Mouse (Mus musculus) hindbrain, embryonic 11.5 days (tissue): ENCODE data around the gene Grb2. TPM values are rescaled to one million over a fixed set of nuclear protein-coding genes. Genes with fewer than 3 reads are reported as not detected.

Experiments
- ATAC-seq: fragments of 200-750 bp; cut with Nextera tagmentation; 2 replicates; pipeline ENCODE4 v1.8.0; 2017; ENCODE audit warnings: mild to moderate bottlenecking, moderate TSS enrichment, moderate library complexity; ENCODE audit not compliant: low FRiP score
- DNase-seq: peaks from one replicate; pipeline ENCODE4 v3.0.0-alpha.2; 2015; ENCODE audit warnings: low spot score
- H3K27ac ChIP-seq: fragments of 300-500 bp; sonication (generic); 2 replicates; pipeline ENCODE4 v1.5.1; 2014; ENCODE audit warnings: mild to moderate bottlenecking, low read depth, low read length
- H3K27me3 ChIP-seq: fragments of 300-500 bp; sonication (generic); 2 replicates; pipeline ENCODE4 v1.6.1; 2014; ENCODE audit warnings: mild to moderate bottlenecking, low read length, moderate library complexity, mixed read lengths; ENCODE audit not compliant: control insufficient read depth, insufficient read depth
- H3K36me3 ChIP-seq: fragments of 300-500 bp; sonication (generic); 2 replicates; pipeline ENCODE4 v1.6.1; 2014; ENCODE audit warnings: mild to moderate bottlenecking, low read length, moderate library complexity, mixed read lengths; ENCODE audit not compliant: control insufficient read depth, insufficient read depth
- H3K4me1 ChIP-seq: fragments of 300-500 bp; sonication (generic); replicated peaks from 2 replicates; pipeline ENCODE4 v1.6.1; 2014; ENCODE audit warnings: low read length, mixed read lengths; ENCODE audit not compliant: control insufficient read depth, insufficient read depth
- H3K4me2 ChIP-seq: fragments of 300-500 bp; sonication (generic); replicated peaks from 2 replicates; pipeline ENCODE4 v1.6.1; 2014; ENCODE audit warnings: mild to moderate bottlenecking, low read depth, low read length
- H3K4me3 ChIP-seq: fragments of 300-500 bp; sonication (generic); 2 replicates; pipeline ENCODE4 v1.5.1; 2014; ENCODE audit warnings: low read depth, low read length
- H3K9ac ChIP-seq: fragments of 300-500 bp; sonication (generic); 2 replicates; pipeline ENCODE4 v1.6.1; 2014; ENCODE audit warnings: low read depth, low read length
- H3K9me3 ChIP-seq: fragments of 300-500 bp; sonication (generic); 2 replicates; pipeline ENCODE4 v1.6.1; 2016; ENCODE audit warnings: low read length; ENCODE audit not compliant: control insufficient read depth
- WGBS: fragments of 180-500 bp; shearing (Covaris S2); extraction: QIAGEN DNeasy Blood & Tissue Kit; methylation state at CpG from one replicate; pipeline ENCODE4 v1.1.7; 2014; 5-methylcytosine and 5-hydroxymethylcytosine counted together
- polyA plus RNA-seq: library from polyadenylated mRNA; unstranded; fragments of >200 nt; fragmentation: Nextera tagmentation; extraction: Ambion mirVana; gene quantifications from 2 replicates; pipeline ENCODE4 v1.2.1, GENCODE M21; 2014

Gene Grb2
- polyA plus RNA-seq, 1 experiment from 2014 or later, result 79.2 TPM

GRCm38 (mm10) chr11:115685954-115686353, 22.4 kb downstream of the Grb2 start:
- DNase-seq, result no peak
- Histone ChIP-seq H3K9ac (no peak overlapping the region), H3K9me3 (no peaks in the 10 kb centered on the region), H3K4me2 (no peak overlapping the region), H3K27me3 (no peaks in the 10 kb centered on the region), H3K27ac (no peak overlapping the region), H3K4me3 (no peak overlapping the region), H3K4me1 (no peaks in the 10 kb centered on the region), H3K36me3 (no peaks in the 10 kb centered on the region)
- no peak for ATAC-seq
- WGBS, result 89% methylated on average over 7 of the region's 7 CpGs

GRCm38 (mm10) chr11:115684877-115685276, 23.5 kb downstream of the Grb2 start:
- H3K27me3 ChIP-seq, result no peaks in the 10 kb centered on the region
- ATAC-seq (no peak), DNase-seq (no peak)
- H3K9me3 ChIP-seq, result no peaks in the 10 kb centered on the region
- no peak overlapping the region for H3K9ac ChIP-seq
- no peak overlapping the region for H3K4me3 ChIP-seq
- H3K36me3 ChIP-seq, result no peaks in the 10 kb centered on the region
- no peak overlapping the region for H3K27ac ChIP-seq
- WGBS, result 99% methylated on average over 6 of the region's 6 CpGs
- H3K4me1 ChIP-seq, result no peaks in the 10 kb centered on the region
- H3K4me2 ChIP-seq, result no peak overlapping the region

- ATAC-seq, result no peak
- Histone ChIP-seq H3K9ac (no peak overlapping the region), H3K27me3 (no peaks in the 10 kb centered on the region)
Observed at GRCm38 (mm10) chr11:115683326-115683725, 25.1 kb downstream of the Grb2 start.

GRCm38 (mm10) chr11:115682411-115682810, 26.0 kb downstream of the Grb2 start:
- 97% methylated on average over 3 of the region's 3 CpGs for WGBS

More at GRCm38 (mm10) chr11:115683326-115683725, 25.1 kb downstream of the Grb2 start:
- Histone ChIP-seq H3K4me2 (no peak overlapping the region), H3K36me3 (0 out of 2 replicates have a peak, but pooled peaks cover 4% of the 10 kb centered on the region), H3K4me3 (no peak overlapping the region), H3K27ac (no peak overlapping the region), H3K4me1 (no peaks in the 10 kb centered on the region), H3K9me3 (no peaks in the 10 kb centered on the region)
- no peak for DNase-seq
- 96% methylated on average over 5 of the region's 5 CpGs for WGBS

GRCm38 (mm10) chr11:115679554-115680238, 28.7 kb downstream of the Grb2 start:
- WGBS, result 97% methylated on average over 9 of the region's 9 CpGs
- Histone ChIP-seq H3K9ac (no peak overlapping the region), H3K4me1 (no peaks in the 10 kb centered on the region), H3K27ac (no peak overlapping the region), H3K9me3 (no peaks in the 10 kb centered on the region), H3K36me3 (0 out of 2 replicates have a peak, but pooled peaks cover 4% of the 10 kb centered on the region), H3K27me3 (no peaks in the 10 kb centered on the region), H3K4me3 (no peak overlapping the region), H3K4me2 (no peak overlapping the region)
- no peak for DNase-seq
- no peak for ATAC-seq

More at GRCm38 (mm10) chr11:115682411-115682810, 26.0 kb downstream of the Grb2 start:
- no peak overlapping the region for H3K9ac ChIP-seq
- no peaks in the 10 kb centered on the region for H3K9me3 ChIP-seq
- no peak overlapping the region for H3K27ac ChIP-seq
- DNase-seq (no peak), ATAC-seq (no peak)
- H3K4me2 ChIP-seq, result no peak overlapping the region
- 0 out of 2 replicates have a peak, but pooled peaks cover 4% of the 10 kb centered on the region for H3K36me3 ChIP-seq
- no peak overlapping the region for H3K4me3 ChIP-seq
- no peaks in the 10 kb centered on the region for H3K27me3 ChIP-seq
- no peaks in the 10 kb centered on the region for H3K4me1 ChIP-seq

GRCm38 (mm10) chr11:115678861-115679260, 29.5 kb downstream of the Grb2 start:
- Histone ChIP-seq H3K4me1 (no peaks in the 10 kb centered on the region), H3K4me3 (no peak overlapping the region), H3K36me3 (0 out of 2 replicates have a peak, but pooled peaks cover 4% of the 10 kb centered on the region), H3K27ac (no peak overlapping the region), H3K9ac (no peak overlapping the region), H3K27me3 (no peaks in the 10 kb centered on the region), H3K4me2 (no peak overlapping the region), H3K9me3 (no peaks in the 10 kb centered on the region)
- 96% methylated on average over 6 of the region's 6 CpGs for WGBS
- no peak for ATAC-seq
- no peak for DNase-seq

GRCm38 (mm10) chr11:115677511-115677910, 30.9 kb downstream of the Grb2 start:
- Histone ChIP-seq H3K4me1 (no peaks in the 10 kb centered on the region), H3K27me3 (no peaks in the 10 kb centered on the region), H3K4me3 (no peak overlapping the region), H3K9me3 (no peaks in the 10 kb centered on the region), H3K4me2 (no peak overlapping the region), H3K36me3 (0 out of 2 replicates have a peak, but pooled peaks cover 4% of the 10 kb centered on the region), H3K9ac (no peak overlapping the region), H3K27ac (no peak overlapping the region)
- WGBS, result 94% methylated on average over 3 of the region's 3 CpGs
- ATAC-seq (no peak), DNase-seq (no peak)

- 0 out of 2 replicates have a peak, but pooled peaks cover 4% of the 10 kb centered on the region for H3K36me3 ChIP-seq
- H3K27ac ChIP-seq, result no peak overlapping the region
- no peak overlapping the region for H3K4me2 ChIP-seq
- no peak overlapping the region for H3K9ac ChIP-seq
- no peak for DNase-seq
- H3K4me1 ChIP-seq, result no peaks in the 10 kb centered on the region
- H3K27me3 ChIP-seq, result no peaks in the 10 kb centered on the region
- H3K4me3 ChIP-seq, result no peak overlapping the region
- no peaks in the 10 kb centered on the region for H3K9me3 ChIP-seq
- 89% methylated on average over 8 of the region's 8 CpGs for WGBS
- ATAC-seq, result no peak
Observed at GRCm38 (mm10) chr11:115676738-115677137, 31.7 kb downstream of the Grb2 start.

GRCm38 (mm10) chr11:115674235-115674865, 34.0 kb downstream of the Grb2 start:
- ATAC-seq, result no peak
- no peak overlapping the region for H3K27ac ChIP-seq

More at GRCm38 (mm10) chr11:115674235-115674865, 34.0 kb downstream of the Grb2 start:
- H3K4me3 ChIP-seq, result no peak overlapping the region
- no peak overlapping the region for H3K4me2 ChIP-seq
- 0 out of 2 replicates have a peak, but pooled peaks cover 4% of the 10 kb centered on the region for H3K36me3 ChIP-seq
- 77% methylated on average over 9 of the region's 9 CpGs for WGBS
- H3K4me1 ChIP-seq, result no peaks in the 10 kb centered on the region
- no peaks in the 10 kb centered on the region for H3K9me3 ChIP-seq
- DNase-seq, result no peak
- no peaks in the 10 kb centered on the region for H3K27me3 ChIP-seq
- H3K9ac ChIP-seq, result no peak overlapping the region
